Mouse (Mus musculus) forebrain, embryonic 15.5 days (tissue): ENCODE data around the gene Gnat2. TPM values are rescaled to one million over a fixed set of nuclear protein-coding genes. Genes with fewer than 3 reads are reported as not detected.

Source experiments
- ATAC-seq: fragments of 200-750 bp; cut with Nextera tagmentation; replicated peaks from 2 replicates; pipeline ENCODE4 v1.8.0; 2017; ENCODE audit warnings: mild to moderate bottlenecking, moderate TSS enrichment, moderate library complexity
- H3K27ac ChIP-seq: fragments of 300-500 bp; sonication (generic); replicated peaks from 2 replicates; pipeline ENCODE4 v1.5.1; 2015; ENCODE audit warnings: mild to moderate bottlenecking, inconsistent platforms
- H3K27me3 ChIP-seq: fragments of 300-500 bp; sonication (generic); 2 replicates; pipeline ENCODE4 v1.6.1; 2015; ENCODE audit warnings: inconsistent platforms
- H3K36me3 ChIP-seq: fragments of 300-500 bp; sonication (generic); 2 replicates; pipeline ENCODE4 v1.6.1; 2015; ENCODE audit warnings: mild to moderate bottlenecking, inconsistent platforms
- H3K4me1 ChIP-seq: fragments of 300-500 bp; sonication (generic); 2 replicates; pipeline ENCODE4 v1.6.1; 2015; ENCODE audit warnings: inconsistent platforms
- H3K4me2 ChIP-seq: fragments of 300-500 bp; sonication (generic); replicated peaks from 2 replicates; pipeline ENCODE4 v1.6.1; 2015; ENCODE audit warnings: mild to moderate bottlenecking, inconsistent platforms
- H3K4me3 ChIP-seq: fragments of 300-500 bp; sonication (generic); 2 replicates; pipeline ENCODE4 v1.5.1; 2015; ENCODE audit warnings: mild to moderate bottlenecking, inconsistent platforms
- H3K9ac ChIP-seq: fragments of 300-500 bp; sonication (generic); replicated peaks from 2 replicates; pipeline ENCODE4 v1.6.1; 2015; ENCODE audit warnings: mild to moderate bottlenecking, inconsistent platforms
- H3K9me3 ChIP-seq: fragments of 300-500 bp; sonication (generic); 2 replicates; pipeline ENCODE4 v1.6.1; 2016; ENCODE audit warnings: inconsistent platforms
- WGBS: fragments of 180-500 bp; shearing (Covaris S2); methylation state at CpG from one replicate; pipeline ENCODE4 v1.1.7; 2015; ENCODE audit warnings: mixed read lengths; 5-methylcytosine and 5-hydroxymethylcytosine counted together
- polyA plus RNA-seq: library from polyadenylated mRNA; unstranded; fragments of >200 nt; fragmentation: Nextera tagmentation; extraction: Ambion mirVana; gene quantifications from 2 replicates; pipeline ENCODE4 v1.2.1, GENCODE M21; 2015

Gnat2 gene
- polyA plus RNA-seq, 1 experiment from 2014 or later: 0.43 TPM

GRCm38 (mm10) chr3:108085721-108086469 lies 6.7 kb upstream of the Gnat2 start:
- Histone ChIP-seq H3K9me3 (no peaks in the 10 kb centered on the region), H3K4me1 (peaks cover 50% of the 10 kb centered on the region), H3K4me2 (peak overlapping the region; percentile 100), H3K4me3 (peak overlapping the region; percentile 53), H3K27me3 (no peaks in the 10 kb centered on the region), H3K27ac (peak overlapping the region; percentile 73), H3K36me3 (no peaks in the 10 kb centered on the region), H3K9ac (peak overlapping the region; percentile 62)
- WGBS: under 1% methylated on average over 31 of the region's 31 CpGs
- peak; percentile 59 for ATAC-seq

- H3K9me3 ChIP-seq: no peaks in the 10 kb centered on the region
- no peaks in the 10 kb centered on the region for H3K27me3 ChIP-seq
- peak within 1 kb of the TSS; percentile 100 for H3K4me2 ChIP-seq
- H3K9ac ChIP-seq: peak within 1 kb of the TSS; percentile 62
- peaks cover 48% of the 10 kb centered on the region for H3K4me1 ChIP-seq
- H3K27ac ChIP-seq: peak within 1 kb of the TSS; percentile 73
- no peaks in the 10 kb centered on the region for H3K36me3 ChIP-seq
- H3K4me3 ChIP-seq: peak within 1 kb of the TSS; percentile 53
- no peak for ATAC-seq
- 2% methylated on average over 29 of the region's 29 CpGs for WGBS
Observed at GRCm38 (mm10) chr3:108086470-108086979, 6.1 kb upstream of the Gnat2 start, which contains the start of gene Ampd2. Ampd2 (minus strand) TSS chr3:108086651.

GRCm38 (mm10) chr3:108087329-108087728 lies 5.3 kb upstream of the Gnat2 start:
- 89% methylated on average over 3 of the region's 3 CpGs for WGBS

GRCm38 (mm10) chr3:108088842-108089380 lies 3.7 kb upstream of the Gnat2 start:
- WGBS: 49% methylated on average over 5 of the region's 5 CpGs
- H3K27ac ChIP-seq: no peak overlapping the region
- H3K9ac ChIP-seq: no peak overlapping the region
- no peak overlapping the region for H3K4me3 ChIP-seq
- H3K4me2 ChIP-seq: no peak overlapping the region
- H3K4me1 ChIP-seq: peaks cover 27% of the 10 kb centered on the region
- H3K36me3 ChIP-seq: no peaks in the 10 kb centered on the region
- H3K9me3 ChIP-seq: no peaks in the 10 kb centered on the region
- ATAC-seq: no peak
- H3K27me3 ChIP-seq: no peaks in the 10 kb centered on the region

More at GRCm38 (mm10) chr3:108087329-108087728, 5.3 kb upstream of the Gnat2 start:
- Histone ChIP-seq H3K27me3 (no peaks in the 10 kb centered on the region), H3K27ac (no peak overlapping the region), H3K9me3 (no peaks in the 10 kb centered on the region), H3K4me3 (no peak overlapping the region), H3K36me3 (no peaks in the 10 kb centered on the region), H3K9ac (no peak overlapping the region), H3K4me2 (no peak overlapping the region), H3K4me1 (peaks cover 40% of the 10 kb centered on the region)
- no peak for ATAC-seq

- Histone ChIP-seq H3K27ac (no peak overlapping the region), H3K36me3 (no peaks in the 10 kb centered on the region), H3K9me3 (no peaks in the 10 kb centered on the region), H3K4me3 (no peak overlapping the region), H3K27me3 (no peaks in the 10 kb centered on the region), H3K9ac (no peak overlapping the region), H3K4me2 (no peak overlapping the region), H3K4me1 (peaks cover 17% of the 10 kb centered on the region)
- WGBS: 31% methylated on average over 2 of the region's 2 CpGs
- ATAC-seq: no peak
Observed at GRCm38 (mm10) chr3:108089916-108090315, 2.7 kb upstream of the Gnat2 start.

- Histone ChIP-seq H3K36me3 (no peaks in the 10 kb centered on the region), H3K4me1 (peaks cover 13% of the 10 kb centered on the region), H3K4me2 (no peak overlapping the region), H3K27ac (no peak overlapping the region), H3K9me3 (no peaks in the 10 kb centered on the region), H3K9ac (no peak overlapping the region), H3K4me3 (no peak overlapping the region), H3K27me3 (no peaks in the 10 kb centered on the region)
- 79% methylated on average over 2 of the region's 2 CpGs for WGBS
- no peak for ATAC-seq
Observed at GRCm38 (mm10) chr3:108090561-108090960, 2.0 kb upstream of the Gnat2 start.

GRCm38 (mm10) chr3:108092030-108092429 lies 559 bp upstream of the Gnat2 start:
- no peak overlapping the region for H3K9ac ChIP-seq
- H3K4me2 ChIP-seq: no peak overlapping the region
- no peaks in the 10 kb centered on the region for H3K4me1 ChIP-seq
- WGBS: 82% methylated on average over 6 of the region's 6 CpGs
- H3K36me3 ChIP-seq: no peaks in the 10 kb centered on the region
- no peaks in the 10 kb centered on the region for H3K27me3 ChIP-seq
- no peak for ATAC-seq
- H3K9me3 ChIP-seq: no peaks in the 10 kb centered on the region
- H3K27ac ChIP-seq: no peak overlapping the region
- no peak overlapping the region for H3K4me3 ChIP-seq

GRCm38 (mm10) chr3:108093306-108093705 lies 717 bp downstream of the Gnat2 start:
- no peak for ATAC-seq
- Histone ChIP-seq H3K4me3 (no peak overlapping the region), H3K4me1 (no peaks in the 10 kb centered on the region), H3K36me3 (no peaks in the 10 kb centered on the region), H3K9me3 (no peaks in the 10 kb centered on the region), H3K27ac (no peak overlapping the region), H3K27me3 (no peaks in the 10 kb centered on the region), H3K4me2 (no peak overlapping the region), H3K9ac (no peak overlapping the region)
- 54% methylated on average over 6 of the region's 6 CpGs for WGBS

- H3K4me2 ChIP-seq: no peak overlapping the region
- H3K9ac ChIP-seq: no peak overlapping the region
- WGBS: 78% methylated on average over 1 of the region's 1 CpGs
- no peak for ATAC-seq
- no peaks in the 10 kb centered on the region for H3K36me3 ChIP-seq
- H3K27ac ChIP-seq: no peak overlapping the region
- no peaks in the 10 kb centered on the region for H3K9me3 ChIP-seq
- no peaks in the 10 kb centered on the region for H3K4me1 ChIP-seq
- no peaks in the 10 kb centered on the region for H3K27me3 ChIP-seq
- H3K4me3 ChIP-seq: no peak overlapping the region
Observed at GRCm38 (mm10) chr3:108094146-108094545, 1.6 kb downstream of the Gnat2 start.

GRCm38 (mm10) chr3:108094976-108095760 lies 2.6 kb downstream of the Gnat2 start:
- H3K4me3 ChIP-seq: no peak overlapping the region
- no peaks in the 10 kb centered on the region for H3K4me1 ChIP-seq
- no peaks in the 10 kb centered on the region for H3K36me3 ChIP-seq
- H3K27me3 ChIP-seq: no peaks in the 10 kb centered on the region
- no peak overlapping the region for H3K27ac ChIP-seq
- 92% methylated on average over 12 of the region's 12 CpGs for WGBS
- no peak for ATAC-seq
- H3K9ac ChIP-seq: no peak overlapping the region
- no peak overlapping the region for H3K4me2 ChIP-seq
- no peaks in the 10 kb centered on the region for H3K9me3 ChIP-seq

GRCm38 (mm10) chr3:108096226-108096625 lies 3.6 kb downstream of the Gnat2 start:
- no peaks in the 10 kb centered on the region for H3K36me3 ChIP-seq
- no peaks in the 10 kb centered on the region for H3K9me3 ChIP-seq
- no peak overlapping the region for H3K9ac ChIP-seq
- no peak overlapping the region for H3K4me2 ChIP-seq
- H3K27ac ChIP-seq: no peak overlapping the region
- H3K4me1 ChIP-seq: peaks cover 7% of the 10 kb centered on the region
- WGBS: 82% methylated on average over 8 of the region's 8 CpGs
- no peak overlapping the region for H3K4me3 ChIP-seq
- H3K27me3 ChIP-seq: no peaks in the 10 kb centered on the region
- no peak for ATAC-seq

GRCm38 (mm10) chr3:108096726-108097125 lies 4.1 kb downstream of the Gnat2 start:
- H3K36me3 ChIP-seq: no peaks in the 10 kb centered on the region
- H3K4me3 ChIP-seq: no peak overlapping the region
- H3K4me2 ChIP-seq: no peak overlapping the region
- no peaks in the 10 kb centered on the region for H3K9me3 ChIP-seq
- H3K27ac ChIP-seq: no peak overlapping the region
- no peaks in the 10 kb centered on the region for H3K27me3 ChIP-seq
- H3K4me1 ChIP-seq: peaks cover 12% of the 10 kb centered on the region
- no peak overlapping the region for H3K9ac ChIP-seq
- no peak for ATAC-seq
- 91% methylated on average over 10 of the region's 10 CpGs for WGBS
